In the genomic region with DNA sequence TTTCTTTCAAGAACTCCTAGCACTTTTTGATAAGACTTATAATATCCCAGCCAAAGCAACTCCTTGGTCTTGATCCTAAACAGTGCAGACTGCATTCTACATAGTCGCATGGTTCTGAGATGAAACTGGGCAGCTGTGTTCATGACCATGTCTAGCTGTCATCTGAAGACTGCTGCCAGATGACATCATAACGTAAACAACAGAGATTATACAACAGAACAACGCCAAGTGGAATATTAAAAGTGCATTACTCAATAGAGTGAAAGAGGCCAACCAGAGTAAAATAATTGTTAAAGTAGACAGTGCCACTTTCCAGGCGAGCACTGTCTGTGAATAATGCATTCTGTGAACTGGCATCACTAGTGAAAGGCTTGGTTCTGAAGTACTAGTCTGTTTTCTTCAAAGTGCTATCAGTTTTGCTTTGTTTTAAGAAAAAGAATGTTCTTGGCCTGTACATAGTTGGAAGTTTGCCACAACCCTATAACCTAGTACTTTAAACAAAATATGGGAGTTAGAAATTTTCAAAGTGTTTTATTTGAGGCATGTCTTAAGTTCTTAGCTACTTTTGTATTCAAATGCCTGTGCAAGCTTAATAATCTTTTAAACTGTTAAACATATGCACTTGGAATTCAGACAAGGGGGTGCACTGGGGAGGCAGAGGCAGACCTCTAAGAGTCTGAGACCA, we compare ENCODE assay signal across 17 mouse cellular contexts. TPM values are rescaled to one million over a fixed set of nuclear protein-coding genes. Genes with fewer than 3 reads are reported as not detected.
DNase-seq lines count a peak whose midpoint lies in the region; ATAC-seq and TF ChIP-seq lines count a peak whose summit lies in the region.
"Had no signal": no experiment of that assay in that cellular context is flagged by ENCODE, and none has a peak within 500 bp of the region (broad histone marks: within the 10 kb centered on the region; RNA-seq: fewer than 3 reads in every experiment).

No protein-coding gene starts in this region.

- H3K27me3 ChIP-seq in embryonic facial prominence, embryonic 14.5 days (replicated peaks; ENCODE audit: control insufficient read depth, insufficient read depth, low read length) = no peaks in the 10 kb centered on the region
- H3K27me3 ChIP-seq in embryonic facial prominence, embryonic 10.5 days (replicated peaks; ENCODE audit: low read depth, poor library complexity, severe bottlenecking) = no peaks in the 10 kb centered on the region
- H3K27me3 ChIP-seq in heart, embryonic 15.5 days = no peaks in the 10 kb centered on the region
- no peaks in the 10 kb centered on the region for H3K27me3 ChIP-seq in lung, postnatal 0 days (replicated peaks; ENCODE audit: insufficient read depth, low read length)
- no peaks in the 10 kb centered on the region for H3K27me3 ChIP-seq in hindbrain, embryonic 13.5 days
- no peaks in the 10 kb centered on the region for H3K27me3 ChIP-seq in hindbrain, embryonic 16.5 days (replicated peaks; ENCODE audit: control insufficient read depth, insufficient read depth, low read length)
- H3K27me3 ChIP-seq: midbrain, embryonic 13.5 days; neural tube, embryonic 12.5 days had no signal

- 65% methylated on average over 4 of the region's 4 CpGs for WGBS in embryonic facial prominence, embryonic 14.5 days
- 78% methylated on average over 4 of the region's 4 CpGs for WGBS in embryonic facial prominence, embryonic 10.5 days
- WGBS in heart, embryonic 15.5 days = 29% methylated on average over 4 of the region's 4 CpGs
- 26% methylated on average over 4 of the region's 4 CpGs for WGBS in lung, postnatal 0 days
- 73% methylated on average over 4 of the region's 4 CpGs for WGBS in hindbrain, embryonic 13.5 days
- 70% methylated on average over 4 of the region's 4 CpGs for WGBS in hindbrain, embryonic 16.5 days

- ATAC-seq in embryonic facial prominence, embryonic 14.5 days (ENCODE audit: low read depth) = peak; percentile 53; the same call in 1 of the 2 replicates
- peak; percentile 70 for ATAC-seq in heart, embryonic 15.5 days (replicated peaks; ENCODE audit: insufficient number of reproducible peaks, insufficient read depth, low FRiP score, low read depth)
- ATAC-seq in lung, postnatal 0 days = peak; percentile 93
- no peak for ATAC-seq in hindbrain, embryonic 13.5 days (ENCODE audit: low FRiP score)
- ATAC-seq in hindbrain, embryonic 16.5 days = no peak
- ATAC-seq: midbrain, embryonic 13.5 days had no signal

- peak; percentile 72 for DNase-seq in embryonic facial prominence, embryonic 14.5 days (ENCODE audit: low spot score)
- no peak for DNase-seq in embryonic facial prominence, embryonic 10.5 days (ENCODE audit: low spot score)
- peak; percentile 85 for DNase-seq in 3T3-L1 (ENCODE audit: low read depth, low spot score)
- DNase-seq in lung, postnatal 0 days (ENCODE audit: low spot score) = peak; percentile 91
- no peak for DNase-seq in left cerebral cortex, postnatal 14 days (ENCODE audit: low spot score in 2 of 2)
- DNase-seq: cerebellum, adult 2 months; embryo, embryonic 11 days; kidney, adult 2 months; retina, postnatal 1 day; spleen, adult 18-20 months; thymus, adult 18-20 months had no signal

- no peak overlapping the region for H3K9ac ChIP-seq in embryonic facial prominence, embryonic 14.5 days (ENCODE audit: low read depth, low read length)
- H3K9ac ChIP-seq in heart, embryonic 15.5 days = no peak overlapping the region
- no peak overlapping the region for H3K9ac ChIP-seq in lung, postnatal 0 days (replicated peaks; ENCODE audit: low read depth)
- no peak overlapping the region for H3K9ac ChIP-seq in hindbrain, embryonic 13.5 days
- H3K9ac ChIP-seq in hindbrain, embryonic 16.5 days (ENCODE audit: low read depth, low read length) = no peak overlapping the region
- H3K9ac ChIP-seq: midbrain, embryonic 13.5 days; neural tube, embryonic 12.5 days had no signal

- H3K4me3 ChIP-seq in embryonic facial prominence, embryonic 14.5 days (ENCODE audit: low read depth, low read length) = no peak overlapping the region
- no peak overlapping the region for H3K4me3 ChIP-seq in embryonic facial prominence, embryonic 10.5 days
- H3K4me3 ChIP-seq in heart, embryonic 15.5 days = no peak overlapping the region
- H3K4me3 ChIP-seq in lung, postnatal 0 days (ENCODE audit: low read depth, low read length) = no peak overlapping the region
- H3K4me3 ChIP-seq in hindbrain, embryonic 13.5 days = no peak overlapping the region
- H3K4me3 ChIP-seq in hindbrain, embryonic 16.5 days (ENCODE audit: low read length) = no peak overlapping the region
- H3K4me3 ChIP-seq: forebrain, embryonic 10.5 days; midbrain, embryonic 13.5 days; neural tube, embryonic 12.5 days had no signal

- no peaks in the 10 kb centered on the region for H3K9me3 ChIP-seq in embryonic facial prominence, embryonic 14.5 days (ENCODE audit: control insufficient read depth, low read length)
- no peaks in the 10 kb centered on the region for H3K9me3 ChIP-seq in embryonic facial prominence, embryonic 10.5 days
- no peaks in the 10 kb centered on the region for H3K9me3 ChIP-seq in heart, embryonic 15.5 days (replicated peaks)
- H3K9me3 ChIP-seq in lung, postnatal 0 days (ENCODE audit: low read length) = no peaks in the 10 kb centered on the region
- H3K9me3 ChIP-seq in hindbrain, embryonic 13.5 days = no peaks in the 10 kb centered on the region
- H3K9me3 ChIP-seq in hindbrain, embryonic 16.5 days (ENCODE audit: control insufficient read depth, low read length) = no peaks in the 10 kb centered on the region
- H3K9me3 ChIP-seq: forebrain, embryonic 10.5 days; midbrain, embryonic 13.5 days; neural tube, embryonic 12.5 days had no signal

- peak; percentile 81 for TF ChIP-seq EP300 in lung, postnatal 0 days (IDR thresholded peaks at IDR 0.05)

- TF ChIP-seq CTCF in lung, postnatal 0 days (IDR thresholded peaks at IDR 0.05) = no peak

- intact Hi-C loops in left cerebral cortex, postnatal 14 days (cut with DNase I) = no loop called here

- H3K36me3 ChIP-seq in embryonic facial prominence, embryonic 14.5 days (ENCODE audit: control insufficient read depth, insufficient read depth, low read length) = peaks cover 25% of the 10 kb centered on the region; the same call in 1 of the 2 replicates
- H3K36me3 ChIP-seq in embryonic facial prominence, embryonic 10.5 days (replicated peaks) = peaks cover 35% of the 10 kb centered on the region
- peaks cover 6% of the 10 kb centered on the region; the same call in 1 of the 2 replicates for H3K36me3 ChIP-seq in heart, embryonic 15.5 days
- H3K36me3 ChIP-seq in lung, postnatal 0 days (ENCODE audit: insufficient read depth, low read length) = 0 out of 2 replicates have a peak, but pooled peaks cover 4% of the 10 kb centered on the region
- peaks cover 51% of the 10 kb centered on the region for H3K36me3 ChIP-seq in hindbrain, embryonic 13.5 days
- H3K36me3 ChIP-seq in hindbrain, embryonic 16.5 days (ENCODE audit: control insufficient read depth, insufficient read depth, low read length) = peaks cover 15% of the 10 kb centered on the region; the same call in 1 of the 2 replicates
- H3K36me3 ChIP-seq: forebrain, embryonic 10.5 days had no signal

- no peaks in the 10 kb centered on the region for H3K4me1 ChIP-seq in embryonic facial prominence, embryonic 14.5 days (ENCODE audit: control insufficient read depth, insufficient read depth, low read length)
- no peaks in the 10 kb centered on the region for H3K4me1 ChIP-seq in embryonic facial prominence, embryonic 10.5 days
- H3K4me1 ChIP-seq in heart, embryonic 15.5 days (replicated peaks) = peaks cover 16% of the 10 kb centered on the region
- peaks cover 4% of the 10 kb centered on the region; the same call in 1 of the 2 replicates for H3K4me1 ChIP-seq in lung, postnatal 0 days (ENCODE audit: insufficient read depth, low read depth, low read length)
- H3K4me1 ChIP-seq in hindbrain, embryonic 13.5 days (replicated peaks) = no peaks in the 10 kb centered on the region
- no peaks in the 10 kb centered on the region for H3K4me1 ChIP-seq in hindbrain, embryonic 16.5 days (ENCODE audit: control insufficient read depth, insufficient read depth, low read depth, low read length)
- H3K4me1 ChIP-seq: forebrain, embryonic 10.5 days; midbrain, embryonic 13.5 days; neural tube, embryonic 12.5 days had no signal

- H3K4me2 ChIP-seq in embryonic facial prominence, embryonic 14.5 days (ENCODE audit: low read depth, low read length) = no peak overlapping the region
- H3K4me2 ChIP-seq in heart, embryonic 15.5 days = no peak overlapping the region
- H3K4me2 ChIP-seq in lung, postnatal 0 days (replicated peaks; ENCODE audit: low read depth, low read length) = no peak overlapping the region
- H3K4me2 ChIP-seq in hindbrain, embryonic 13.5 days = no peak overlapping the region
- H3K4me2 ChIP-seq in hindbrain, embryonic 16.5 days (ENCODE audit: low read length) = no peak overlapping the region
- H3K4me2 ChIP-seq: midbrain, embryonic 13.5 days; neural tube, embryonic 12.5 days had no signal

- H3K27ac ChIP-seq in embryonic facial prominence, embryonic 14.5 days (replicated peaks; ENCODE audit: low read depth, low read length) = no peak overlapping the region; the same call in 1 of the 2 replicates
- no peak overlapping the region for H3K27ac ChIP-seq in embryonic facial prominence, embryonic 10.5 days (replicated peaks)
- H3K27ac ChIP-seq in heart, embryonic 15.5 days = peak overlapping the region; percentile 55
- H3K27ac ChIP-seq in lung, postnatal 0 days (ENCODE audit: low read length) = peak overlapping the region; percentile 77
- H3K27ac ChIP-seq in hindbrain, embryonic 13.5 days = no peak overlapping the region
- no peak overlapping the region for H3K27ac ChIP-seq in hindbrain, embryonic 16.5 days (ENCODE audit: low read depth, low read length)
- H3K27ac ChIP-seq: forebrain, embryonic 10.5 days; midbrain, embryonic 13.5 days; neural tube, embryonic 12.5 days had no signal

RNA-seq across cellular contexts. Expression of a gene that starts 47.5 kb away (rescaled TPM):
- polyA plus RNA-seq in embryonic facial prominence, embryonic 14.5 days (2014; fragmentation: Nextera tagmentation; extraction: Ambion mirVana) = 19.5 and 21.6 TPM in 2 replicates
- polyA plus RNA-seq in embryonic facial prominence, embryonic 10.5 days (2016; fragmentation: Nextera tagmentation; extraction: Ambion mirVana) = 13.2 and 14.0 TPM in 2 replicates
- 6.2 and 16.8 TPM in 2 replicates for polyA plus RNA-seq in heart, embryonic 15.5 days (2015; fragmentation: Nextera tagmentation; extraction: Ambion mirVana)
- 70.5 and 72.2 TPM in 2 replicates for polyA plus RNA-seq in lung, postnatal 0 days (2015; fragmentation: Nextera tagmentation; extraction: Ambion mirVana)
- 10 to 100 TPM; 64.4 to 65.2 TPM for total RNA-seq in left cerebral cortex, postnatal 14 days (2021)
- polyA plus RNA-seq in hindbrain, embryonic 13.5 days (2015; fragmentation: Nextera tagmentation; extraction: Ambion mirVana) = 42.6 and 42.7 TPM in 2 replicates
- polyA plus RNA-seq in hindbrain, embryonic 16.5 days (2015; fragmentation: Nextera tagmentation; extraction: Ambion mirVana) = 63.8 and 65.4 TPM in 2 replicates

Comparison
In these comparisons a context has a peak if more than half of its experiments do, and no peak if none do; other contexts are left out.
1. DNase-seq: peak in embryonic facial prominence, embryonic 14.5 days (single experiment), 3T3-L1 (single experiment) and lung, postnatal 0 days (single experiment); none in embryonic facial prominence, embryonic 10.5 days (single experiment) and left cerebral cortex, postnatal 14 days (0 of 2).
2. ATAC-seq: peak in embryonic facial prominence, embryonic 14.5 days (single experiment), heart, embryonic 15.5 days (single experiment) and lung, postnatal 0 days (single experiment); none in hindbrain, embryonic 13.5 days (single experiment) and hindbrain, embryonic 16.5 days (single experiment).
3. H3K27ac ChIP-seq: peak in heart, embryonic 15.5 days (single experiment) and lung, postnatal 0 days (single experiment); none in embryonic facial prominence, embryonic 14.5 days (single experiment), embryonic facial prominence, embryonic 10.5 days (single experiment), hindbrain, embryonic 13.5 days (single experiment) and hindbrain, embryonic 16.5 days (single experiment).